Mouse (Mus musculus) hindbrain, embryonic 11.5 days (tissue): Measurements from ENCODE around the gene Bbs9. TPM values are rescaled to one million over a fixed set of nuclear protein-coding genes. Genes with fewer than 3 reads are reported as not detected.
A peak's percentile ranks its signal among the peaks of the same experiment; 100 is the strongest.

Source experiments
- ATAC-seq: fragments of 200-750 bp; cut with Nextera tagmentation; 2 replicates; pipeline ENCODE4 v1.8.0; 2017; ENCODE audit warnings: mild to moderate bottlenecking, moderate TSS enrichment, moderate library complexity; ENCODE audit not compliant: low FRiP score
- DNase-seq: peaks from one replicate; pipeline ENCODE4 v3.0.0-alpha.2; 2015; ENCODE audit warnings: low spot score
- H3K27ac ChIP-seq: fragments of 300-500 bp; sonication (generic); 2 replicates; pipeline ENCODE4 v1.5.1; 2014; ENCODE audit warnings: mild to moderate bottlenecking, low read depth, low read length
- H3K27me3 ChIP-seq: fragments of 300-500 bp; sonication (generic); 2 replicates; pipeline ENCODE4 v1.6.1; 2014; ENCODE audit warnings: mild to moderate bottlenecking, low read length, moderate library complexity, mixed read lengths; ENCODE audit not compliant: control insufficient read depth, insufficient read depth
- H3K36me3 ChIP-seq: fragments of 300-500 bp; sonication (generic); 2 replicates; pipeline ENCODE4 v1.6.1; 2014; ENCODE audit warnings: mild to moderate bottlenecking, low read length, moderate library complexity, mixed read lengths; ENCODE audit not compliant: control insufficient read depth, insufficient read depth
- H3K4me1 ChIP-seq: fragments of 300-500 bp; sonication (generic); replicated peaks from 2 replicates; pipeline ENCODE4 v1.6.1; 2014; ENCODE audit warnings: low read length, mixed read lengths; ENCODE audit not compliant: control insufficient read depth, insufficient read depth
- H3K4me2 ChIP-seq: fragments of 300-500 bp; sonication (generic); replicated peaks from 2 replicates; pipeline ENCODE4 v1.6.1; 2014; ENCODE audit warnings: mild to moderate bottlenecking, low read depth, low read length
- H3K4me3 ChIP-seq: fragments of 300-500 bp; sonication (generic); 2 replicates; pipeline ENCODE4 v1.5.1; 2014; ENCODE audit warnings: low read depth, low read length
- H3K9ac ChIP-seq: fragments of 300-500 bp; sonication (generic); 2 replicates; pipeline ENCODE4 v1.6.1; 2014; ENCODE audit warnings: low read depth, low read length
- H3K9me3 ChIP-seq: fragments of 300-500 bp; sonication (generic); 2 replicates; pipeline ENCODE4 v1.6.1; 2016; ENCODE audit warnings: low read length; ENCODE audit not compliant: control insufficient read depth
- WGBS: fragments of 180-500 bp; shearing (Covaris S2); extraction: QIAGEN DNeasy Blood & Tissue Kit; methylation state at CpG from one replicate; pipeline ENCODE4 v1.1.7; 2014; 5-methylcytosine and 5-hydroxymethylcytosine counted together
- polyA plus RNA-seq: library from polyadenylated mRNA; unstranded; fragments of >200 nt; fragmentation: Nextera tagmentation; extraction: Ambion mirVana; gene quantifications from 2 replicates; pipeline ENCODE4 v1.2.1, GENCODE M21; 2014

Gene Bbs9
- polyA plus RNA-seq, 1 experiment from 2014 or later = 16.9 TPM

DNA sequence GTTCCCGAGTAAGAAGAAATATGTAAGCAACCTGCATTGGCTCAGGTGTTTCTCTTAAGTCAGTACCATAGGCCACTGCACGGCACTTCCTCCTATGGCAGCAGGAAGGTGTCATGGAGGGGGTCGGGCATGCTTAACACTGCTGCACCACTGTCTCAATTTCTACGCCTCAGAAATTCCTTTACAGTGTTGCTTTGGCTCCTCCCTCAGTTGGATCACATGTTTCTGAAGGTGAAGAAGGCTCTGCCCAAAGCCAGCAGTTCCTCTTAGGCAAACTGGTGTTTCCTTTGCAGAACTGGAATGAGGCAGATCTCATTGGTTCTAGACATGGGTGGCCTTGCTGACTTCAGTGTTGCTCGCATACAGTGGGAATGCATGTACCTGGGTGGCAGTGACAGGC, 332.2 kb downstream of the Bbs9 start:
- H3K27me3 ChIP-seq = no peaks in the 10 kb centered on the region
- H3K4me1 ChIP-seq = no peaks in the 10 kb centered on the region
- ATAC-seq (no peak), DNase-seq (no peak)
- no peak overlapping the region for H3K4me2 ChIP-seq
- no peaks in the 10 kb centered on the region for H3K36me3 ChIP-seq
- H3K4me3 ChIP-seq = no peak overlapping the region
- no peak overlapping the region for H3K9ac ChIP-seq
- no peaks in the 10 kb centered on the region for H3K9me3 ChIP-seq
- no peak overlapping the region for H3K27ac ChIP-seq
- WGBS = 88% methylated on average over 5 of the region's 5 CpGs

DNA sequence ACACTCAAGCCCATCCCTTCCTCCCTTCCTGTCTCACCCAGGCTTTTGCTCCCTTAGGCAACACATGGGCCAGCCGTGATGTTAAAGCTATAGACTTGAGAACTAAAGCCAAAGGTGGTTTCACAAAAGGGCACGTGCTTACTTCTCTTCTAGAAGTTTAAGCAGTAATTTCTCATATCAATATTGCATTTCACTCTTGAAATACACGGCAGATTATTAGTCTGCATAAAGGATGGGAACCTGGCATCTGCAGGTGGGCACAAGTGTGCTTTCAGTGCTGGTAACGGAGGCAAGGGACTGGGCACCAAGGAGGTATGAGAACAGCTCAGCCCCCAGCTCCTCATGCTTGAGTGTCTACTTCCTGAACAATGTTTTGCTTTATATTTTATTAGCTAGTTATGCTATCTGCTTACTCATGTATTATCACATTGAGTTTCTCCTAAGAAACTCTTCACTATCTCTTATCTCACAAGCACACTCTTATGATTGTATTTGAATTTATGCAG, 334.2 kb downstream of the Bbs9 start:
- Histone ChIP-seq H3K4me3 (no peak overlapping the region), H3K36me3 (no peaks in the 10 kb centered on the region), H3K9me3 (no peaks in the 10 kb centered on the region), H3K9ac (no peak overlapping the region), H3K27ac (no peak overlapping the region), H3K27me3 (no peaks in the 10 kb centered on the region), H3K4me2 (no peak overlapping the region), H3K4me1 (no peaks in the 10 kb centered on the region)
- WGBS = 90% methylated on average over 4 of the region's 4 CpGs
- no peak for ATAC-seq
- DNase-seq = no peak

DNA sequence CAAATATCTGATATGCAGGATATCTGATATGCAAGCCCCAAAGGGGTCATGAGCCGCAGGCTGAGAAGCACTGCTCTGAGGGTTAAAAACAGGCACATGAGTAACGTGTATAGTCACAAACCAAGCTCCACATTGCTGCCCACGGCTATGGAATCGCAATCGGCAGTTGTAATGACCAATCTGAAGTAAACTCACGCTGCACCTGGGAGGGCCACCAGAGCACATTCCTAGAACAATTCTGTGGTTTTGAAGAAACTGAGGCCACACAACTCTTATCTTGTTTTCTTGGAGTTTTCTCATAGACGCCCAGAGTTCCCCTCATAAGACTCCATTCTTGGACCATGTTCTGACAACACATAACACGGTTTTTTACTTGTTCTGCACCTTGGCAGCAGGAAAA, 334.9 kb downstream of the Bbs9 start:
- H3K27ac ChIP-seq = no peak overlapping the region
- no peak overlapping the region for H3K4me3 ChIP-seq
- H3K9ac ChIP-seq = no peak overlapping the region
- no peaks in the 10 kb centered on the region for H3K36me3 ChIP-seq
- WGBS = 90% methylated on average over 8 of the region's 8 CpGs
- H3K9me3 ChIP-seq = no peaks in the 10 kb centered on the region
- no peak for DNase-seq
- H3K4me1 ChIP-seq = no peaks in the 10 kb centered on the region
- no peak for ATAC-seq
- no peaks in the 10 kb centered on the region for H3K27me3 ChIP-seq
- no peak overlapping the region for H3K4me2 ChIP-seq

DNA sequence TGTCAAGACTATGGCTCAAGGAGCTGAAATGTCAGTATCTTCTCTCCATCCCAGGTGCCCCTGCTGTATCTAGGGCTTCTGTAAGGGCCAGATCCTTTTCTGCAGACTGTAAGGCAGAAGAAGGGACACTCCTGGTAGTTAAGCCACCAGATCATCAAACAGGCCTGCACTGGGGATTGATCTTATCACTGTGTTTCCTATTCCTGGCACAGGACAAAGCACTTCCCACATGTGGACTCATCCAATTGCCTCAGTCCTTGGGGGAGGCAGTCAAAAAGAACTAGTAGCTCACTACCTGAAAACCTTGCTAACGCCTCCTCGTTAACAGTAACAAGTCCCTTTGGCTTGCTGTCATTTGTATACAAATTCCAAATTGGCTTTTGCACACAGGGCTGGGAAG, 336.4 kb downstream of the Bbs9 start:
- no peak overlapping the region for H3K27ac ChIP-seq
- no peaks in the 10 kb centered on the region for H3K9me3 ChIP-seq
- 91% methylated on average over 2 of the region's 2 CpGs for WGBS
- DNase-seq (no peak), ATAC-seq (no peak)
- H3K4me2 ChIP-seq = no peak overlapping the region
- H3K27me3 ChIP-seq = no peaks in the 10 kb centered on the region
- no peaks in the 10 kb centered on the region for H3K4me1 ChIP-seq
- no peaks in the 10 kb centered on the region for H3K36me3 ChIP-seq
- no peak overlapping the region for H3K9ac ChIP-seq
- H3K4me3 ChIP-seq = no peak overlapping the region

DNA sequence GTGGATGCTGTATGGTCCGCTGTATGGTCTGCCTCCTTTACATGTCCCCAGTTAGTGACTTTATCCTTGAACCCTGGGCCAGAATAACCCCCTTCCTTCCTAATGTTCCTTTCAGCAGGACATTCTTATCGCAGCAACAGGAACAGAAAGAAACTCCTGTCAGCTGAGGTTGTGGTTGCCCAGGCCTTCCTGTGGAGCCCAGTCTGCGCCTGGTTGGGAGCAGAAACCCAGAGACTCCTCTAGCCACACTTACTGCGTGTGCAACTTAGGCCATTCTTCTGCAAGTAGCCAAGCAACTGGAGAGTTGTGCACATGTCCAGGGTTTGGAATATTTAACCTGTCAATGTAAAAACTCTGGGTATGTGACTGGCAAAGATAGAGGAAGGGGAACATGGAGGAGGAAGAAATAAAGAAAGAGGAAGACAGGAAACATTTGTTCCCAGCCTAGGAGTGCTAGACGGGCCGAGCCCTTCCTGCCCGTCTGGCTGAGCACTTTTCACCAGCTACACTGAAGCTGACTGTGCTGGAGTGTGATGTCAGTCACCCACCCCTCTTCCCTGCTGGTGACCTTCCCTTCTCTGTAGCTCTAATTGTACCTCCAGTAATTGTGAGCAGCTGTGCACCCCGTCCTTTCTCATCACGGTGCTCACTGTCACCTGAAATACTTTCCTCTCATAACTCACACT, 339.0 kb downstream of the Bbs9 start:
- ATAC-seq (peak; percentile 47; the same call in 1 of the 2 replicates), DNase-seq (no peak)
- Histone ChIP-seq H3K4me3 (no peak overlapping the region), H3K36me3 (no peaks in the 10 kb centered on the region), H3K4me2 (no peak overlapping the region), H3K27me3 (no peaks in the 10 kb centered on the region), H3K9me3 (no peaks in the 10 kb centered on the region), H3K4me1 (no peaks in the 10 kb centered on the region), H3K27ac (no peak overlapping the region), H3K9ac (no peak overlapping the region)
- 70% methylated on average over 9 of the region's 9 CpGs for WGBS

DNA sequence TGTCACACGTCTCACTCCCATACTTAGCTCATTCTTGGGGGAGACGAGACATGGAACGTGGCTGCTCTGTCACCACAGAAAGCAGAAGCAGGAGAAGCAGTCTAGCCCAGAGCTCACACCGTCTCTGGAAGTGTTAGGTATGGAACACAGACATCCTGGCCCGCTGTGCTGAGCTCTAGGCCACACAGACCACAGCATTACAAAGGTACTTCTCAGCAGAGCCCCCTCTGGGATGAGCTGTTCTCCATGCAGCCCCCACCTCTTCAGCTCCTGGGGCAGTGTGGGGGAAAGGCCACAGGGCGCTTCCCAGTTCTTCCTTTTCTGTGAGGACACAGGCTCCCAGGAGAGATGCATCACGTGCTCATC, 339.6 kb downstream of the Bbs9 start:
- DNase-seq = no peak
- no peaks in the 10 kb centered on the region for H3K9me3 ChIP-seq
- H3K36me3 ChIP-seq = no peaks in the 10 kb centered on the region
- 53% methylated on average over 7 of the region's 7 CpGs for WGBS
- ATAC-seq = peak; percentile 43; the same call in 1 of the 2 replicates
- no peak overlapping the region for H3K4me2 ChIP-seq
- H3K27ac ChIP-seq = no peak overlapping the region
- H3K9ac ChIP-seq = no peak overlapping the region
- H3K4me3 ChIP-seq = no peak overlapping the region
- H3K27me3 ChIP-seq = no peaks in the 10 kb centered on the region
- no peaks in the 10 kb centered on the region for H3K4me1 ChIP-seq

DNA sequence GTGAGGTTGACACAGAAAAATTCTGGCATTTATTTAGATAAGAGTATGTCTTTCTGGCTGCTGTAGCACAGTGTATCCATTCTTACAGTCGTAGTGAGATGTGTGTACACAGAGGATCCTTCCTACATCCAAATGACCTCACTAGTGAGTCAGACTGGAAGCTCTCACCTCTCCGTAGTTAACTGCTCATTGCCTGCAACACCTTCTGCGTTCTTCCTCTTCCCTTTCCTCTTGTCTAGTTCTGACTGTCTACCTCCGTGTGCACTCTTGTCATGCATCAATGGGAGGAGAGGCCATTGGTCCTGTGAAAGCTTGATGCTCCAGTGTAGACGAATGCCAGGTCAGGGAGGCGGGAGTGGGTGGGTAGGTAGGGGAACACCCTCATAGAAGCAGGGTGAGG, 344.0 kb downstream of the Bbs9 start:
- no peak overlapping the region for H3K9ac ChIP-seq
- 90% methylated on average over 6 of the region's 6 CpGs for whole genome bisulfite sequencing
- no peaks in the 10 kb centered on the region for H3K36me3 ChIP-seq
- ATAC-seq (no peak), DNase-seq (no peak)
- H3K9me3 ChIP-seq = no peaks in the 10 kb centered on the region
- no peak overlapping the region for H3K4me2 ChIP-seq
- no peaks in the 10 kb centered on the region for H3K27me3 ChIP-seq
- no peaks in the 10 kb centered on the region for H3K4me1 ChIP-seq
- H3K27ac ChIP-seq = no peak overlapping the region
- no peak overlapping the region for H3K4me3 ChIP-seq

DNA sequence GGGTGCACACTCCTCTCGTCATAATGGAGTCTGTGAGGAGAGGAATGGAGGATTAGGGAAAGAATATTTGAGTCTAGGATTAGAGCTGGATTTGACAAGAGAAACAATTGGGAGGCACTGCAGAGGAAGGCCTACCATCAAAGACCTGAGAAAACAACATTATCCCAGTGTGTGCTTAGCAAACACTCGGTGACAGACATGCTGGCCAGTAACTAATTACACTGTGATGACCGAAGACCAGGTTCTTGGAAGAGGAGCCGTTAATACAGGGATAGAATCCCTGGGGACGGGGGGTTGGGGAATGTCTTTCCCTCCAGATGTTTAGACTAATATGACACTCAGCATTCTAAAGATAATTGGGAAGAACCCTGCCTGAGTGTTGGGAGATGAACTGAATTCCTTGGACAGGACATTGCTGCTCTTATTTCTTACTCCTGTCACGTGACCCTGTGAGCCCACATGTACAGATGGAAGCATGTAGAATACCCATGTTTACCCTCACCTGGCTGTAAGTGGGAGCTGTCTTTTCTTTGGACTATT, 345.2 kb downstream of the Bbs9 start:
- ATAC-seq (peak; percentile 22; the same call in 1 of the 2 replicates), DNase-seq (no peak)
- Histone ChIP-seq H3K9ac (no peak overlapping the region), H3K4me2 (no peak overlapping the region), H3K27me3 (no peaks in the 10 kb centered on the region), H3K27ac (no peak overlapping the region), H3K9me3 (no peaks in the 10 kb centered on the region), H3K36me3 (no peaks in the 10 kb centered on the region), H3K4me3 (no peak overlapping the region), H3K4me1 (no peaks in the 10 kb centered on the region)
- WGBS = 49% methylated on average over 6 of the region's 6 CpGs

DNA sequence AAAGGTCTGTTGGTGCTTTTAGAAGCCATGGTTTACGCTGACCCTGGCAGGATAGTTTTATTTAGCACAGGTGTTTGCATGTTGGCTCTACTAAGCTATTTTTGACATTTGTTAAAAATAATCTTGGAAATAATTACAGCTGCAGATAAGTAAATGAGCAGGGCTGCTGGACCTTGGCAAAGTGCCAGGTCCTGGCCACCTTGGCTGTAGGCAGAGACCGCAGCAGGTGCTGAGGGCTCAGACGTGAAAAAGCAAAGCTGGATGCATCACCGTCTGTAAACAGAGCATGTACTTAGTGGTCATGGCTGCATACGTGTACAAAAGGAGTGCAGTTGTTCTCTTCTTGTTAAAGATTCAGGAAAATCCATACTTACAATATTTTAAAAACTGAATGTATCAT, 347.3 kb downstream of the Bbs9 start:
- Histone ChIP-seq H3K9ac (no peak overlapping the region), H3K9me3 (no peaks in the 10 kb centered on the region), H3K27ac (no peak overlapping the region), H3K27me3 (no peaks in the 10 kb centered on the region), H3K4me2 (no peak overlapping the region), H3K4me3 (no peak overlapping the region), H3K4me1 (no peaks in the 10 kb centered on the region), H3K36me3 (no peaks in the 10 kb centered on the region)
- WGBS = 87% methylated on average over 5 of the region's 5 CpGs
- ATAC-seq = no peak
- no peak for DNase-seq
